Mouse (Mus musculus) E14TG2a.4 (cell line): ENCODE data around the gene Foxf1.

ENCODE experiments used
- H3K27me3 ChIP-seq: 2 replicates; pipeline ENCODE4 v1.6.1; 2014; ENCODE audit warnings: low read length, control low read depth; ENCODE audit not compliant: insufficient read depth
- H3K36me3 ChIP-seq: 2 replicates; pipeline ENCODE4 v1.6.1; 2014; ENCODE audit warnings: low read length, control low read depth; ENCODE audit not compliant: insufficient read depth
- H3K4me1 ChIP-seq: replicated peaks from 2 replicates; pipeline ENCODE4 v1.6.1; 2014; ENCODE audit warnings: low read depth, low read length, control low read depth
- H3K4me3 ChIP-seq: replicated peaks from 2 replicates; pipeline ENCODE4 v1.5.1; 2014; ENCODE audit warnings: mild to moderate bottlenecking, low read length
- H3K9me3 ChIP-seq: 2 replicates; pipeline ENCODE4 v1.6.1; 2014; ENCODE audit warnings: low read length, control low read depth
- CTCF ChIP-seq: conservative IDR thresholded peaks from 2 replicates; pipeline ENCODE4 v1.5.1; 2014; ENCODE audit warnings: low read length
- NANOG ChIP-seq: IDR thresholded peaks from 2 replicates; pipeline ENCODE4 v1.6.1; 2014; ENCODE audit warnings: borderline replicate concordance, low read length, mixed read lengths
- POU5F1 ChIP-seq: IDR thresholded peaks from 2 replicates; pipeline ENCODE4 v1.6.1; 2014; ENCODE audit warnings: low read length, borderline replicate concordance

The Foxf1 gene

GRCm38 (mm10) chr8:121093496-121093895 is 9.3 kb downstream of the Foxf1 start:
- H3K9me3 ChIP-seq = no peaks in the 10 kb centered on the region

GRCm38 (mm10) chr8:121104049-121104818 is 20.0 kb downstream of the Foxf1 start:
- Histone ChIP-seq H3K4me3 (no peak overlapping the region), H3K27me3 (0 out of 2 replicates have a peak, but pooled peaks cover 3% of the 10 kb centered on the region), H3K36me3 (peaks cover 74% of the 10 kb centered on the region), H3K4me1 (peaks cover 51% of the 10 kb centered on the region), H3K9me3 (peaks cover 6% of the 10 kb centered on the region)
- TF ChIP-seq POU5F1 (no peak), CTCF (peak; percentile 99), NANOG (no peak)

More at GRCm38 (mm10) chr8:121093496-121093895, 9.3 kb downstream of the Foxf1 start:
- peaks cover 40% of the 10 kb centered on the region for H3K4me1 ChIP-seq
- TF ChIP-seq CTCF (no peak), NANOG (no peak), POU5F1 (no peak)
- peaks cover 17% of the 10 kb centered on the region for H3K36me3 ChIP-seq
- no peak overlapping the region for H3K4me3 ChIP-seq
- H3K27me3 ChIP-seq = peaks cover 59% of the 10 kb centered on the region

GRCm38 (mm10) chr8:121107668-121108656 is 23.8 kb downstream of the Foxf1 start, which contains the start of gene Mthfsd:
Mthfsd (minus strand) TSS chr8:121108392.
- Histone ChIP-seq H3K27me3 (peaks cover 26% of the 10 kb centered on the region), H3K4me1 (peaks cover 42% of the 10 kb centered on the region), H3K4me3 (peak within 1 kb of the TSS; percentile 97), H3K36me3 (peaks cover 37% of the 10 kb centered on the region), H3K9me3 (no peaks in the 10 kb centered on the region)
- no peak for TF ChIP-seq NANOG

- H3K4me1 ChIP-seq = peaks cover 38% of the 10 kb centered on the region
- peaks cover 30% of the 10 kb centered on the region for H3K36me3 ChIP-seq
- peaks cover 31% of the 10 kb centered on the region for H3K27me3 ChIP-seq
- H3K4me3 ChIP-seq = peak overlapping the region; percentile 97
- no peaks in the 10 kb centered on the region for H3K9me3 ChIP-seq
- no peak for TF ChIP-seq NANOG
- no peak for TF ChIP-seq CTCF
- TF ChIP-seq POU5F1 = no peak
These were observed 24.5 kb downstream of the Foxf1 start for GRCm38 (mm10) chr8:121108657-121109056.

GRCm38 (mm10) chr8:121111145-121111907 is 27.1 kb downstream of the Foxf1 start:
- Histone ChIP-seq H3K4me3 (no peak overlapping the region), H3K4me1 (peaks cover 27% of the 10 kb centered on the region), H3K9me3 (no peaks in the 10 kb centered on the region), H3K27me3 (peaks cover 55% of the 10 kb centered on the region), H3K36me3 (peaks cover 9% of the 10 kb centered on the region)
- TF ChIP-seq CTCF (no peak), POU5F1 (no peak), NANOG (no peak)

- peak; percentile 91 for TF ChIP-seq CTCF
- no peak for TF ChIP-seq NANOG
- no peak for TF ChIP-seq POU5F1
These were observed 29.1 kb downstream of the Foxf1 start for GRCm38 (mm10) chr8:121113261-121113660.

GRCm38 (mm10) chr8:121115136-121115535 is 30.9 kb downstream of the Foxf1 start:
- Histone ChIP-seq H3K4me3 (no peak overlapping the region), H3K36me3 (no peaks in the 10 kb centered on the region), H3K4me1 (peaks cover 25% of the 10 kb centered on the region), H3K9me3 (no peaks in the 10 kb centered on the region), H3K27me3 (peaks cover 90% of the 10 kb centered on the region)
- TF ChIP-seq POU5F1 (no peak), NANOG (no peak), CTCF (no peak)

More at GRCm38 (mm10) chr8:121113261-121113660, 29.1 kb downstream of the Foxf1 start:
- no peaks in the 10 kb centered on the region for H3K9me3 ChIP-seq
- H3K4me1 ChIP-seq = peaks cover 24% of the 10 kb centered on the region
- no peak overlapping the region; the same call in 1 of the 2 replicates for H3K4me3 ChIP-seq
- peaks cover 75% of the 10 kb centered on the region for H3K27me3 ChIP-seq
- H3K36me3 ChIP-seq = no peaks in the 10 kb centered on the region

- peaks cover 25% of the 10 kb centered on the region for H3K4me1 ChIP-seq
- no peak for TF ChIP-seq POU5F1
- TF ChIP-seq NANOG = no peak
- TF ChIP-seq CTCF = no peak
- peak within 1 kb of the TSS; percentile 82 for H3K4me3 ChIP-seq
- no peaks in the 10 kb centered on the region for H3K9me3 ChIP-seq
- H3K27me3 ChIP-seq = peaks cover 94% of the 10 kb centered on the region
- no peaks in the 10 kb centered on the region for H3K36me3 ChIP-seq
These were observed 31.8 kb downstream of the Foxf1 start, which contains the start of gene Foxc2 for GRCm38 (mm10) chr8:121115948-121116347. Foxc2 (plus strand) TSS chr8:121116171.
